Mouse (Mus musculus) 416B (cell line): ENCODE data around the gene Atg10.
"Not testable (repeated sequence)": the region's sequence is repeated elsewhere in the genome, so short reads cannot be mapped to it uniquely, and the experiment has no call there.

Experiments
- DNase-seq: peaks from one replicate; pipeline ENCODE4 v3.0.0; 2011; ENCODE audit warnings: low read depth

Gene Atg10

GRCm38 (mm10) chr13:91223587-91224437, at the start of gene Atg10:
Atg10 (minus strand) TSS chr13:91223968.
- peak; percentile 91 for DNase-seq

GRCm38 (mm10) chr13:91252406-91252805, 28.6 kb upstream of the Atg10 start:
- no peak for DNase-seq

GRCm38 (mm10) chr13:91251636-91252035, 27.9 kb upstream of the Atg10 start:
- no peak for DNase-seq

- not testable (repeated sequence) for DNase-seq
Measured at GRCm38 (mm10) chr13:91250050-91250449, 26.3 kb upstream of the Atg10 start.

GRCm38 (mm10) chr13:91246472-91246871, 22.7 kb upstream of the Atg10 start:
- DNase-seq = no peak

- DNase-seq = no peak
Measured at GRCm38 (mm10) chr13:91237976-91238375, 14.2 kb upstream of the Atg10 start.

- no peak for DNase-seq
Measured at GRCm38 (mm10) chr13:91236884-91237283, 13.1 kb upstream of the Atg10 start.

- peak; percentile 74 for DNase-seq
Measured at GRCm38 (mm10) chr13:91224438-91224814, 658 bp upstream of the Atg10 start.

- no peak for DNase-seq
Measured at GRCm38 (mm10) chr13:91223063-91223462, 705 bp downstream of the Atg10 start.

GRCm38 (mm10) chr13:91221696-91222095, 2.1 kb downstream of the Atg10 start:
- no peak for DNase-seq

- no peak for DNase-seq
Measured at GRCm38 (mm10) chr13:91217691-91218090, 6.1 kb downstream of the Atg10 start.

- peak; percentile 82 for DNase-seq
Measured at GRCm38 (mm10) chr13:91216656-91217205, 7.0 kb downstream of the Atg10 start.

- no peak for DNase-seq
Measured at GRCm38 (mm10) chr13:91212958-91213357, 10.8 kb downstream of the Atg10 start.

GRCm38 (mm10) chr13:91206237-91206636, 17.5 kb downstream of the Atg10 start:
- peak; percentile 89 for DNase-seq

- no peak for DNase-seq
Measured at GRCm38 (mm10) chr13:91202564-91202963, 21.2 kb downstream of the Atg10 start.

- no peak for DNase-seq
Measured at GRCm38 (mm10) chr13:91187378-91188234, 36.2 kb downstream of the Atg10 start.

GRCm38 (mm10) chr13:91185248-91185867, 38.4 kb downstream of the Atg10 start:
- no peak for DNase-seq

- DNase-seq = no peak
Measured at GRCm38 (mm10) chr13:91184226-91184625, 39.5 kb downstream of the Atg10 start.

GRCm38 (mm10) chr13:91180364-91180763, 43.4 kb downstream of the Atg10 start:
- peak; percentile 17 for DNase-seq

GRCm38 (mm10) chr13:91179174-91179899, 44.4 kb downstream of the Atg10 start:
- DNase-seq = no peak

GRCm38 (mm10) chr13:91178428-91179160, 45.2 kb downstream of the Atg10 start:
- DNase-seq = no peak
